Mouse (Mus musculus): ENCODE data around the gene Tgfbr3. TPM values are rescaled to one million over a fixed set of nuclear protein-coding genes. Genes with fewer than 3 reads are reported as not detected.

Tgfbr3 gene
- total RNA-seq (2022), result 100 to 1,000 TPM; 217 to 303 (median 276) TPM

DNA sequence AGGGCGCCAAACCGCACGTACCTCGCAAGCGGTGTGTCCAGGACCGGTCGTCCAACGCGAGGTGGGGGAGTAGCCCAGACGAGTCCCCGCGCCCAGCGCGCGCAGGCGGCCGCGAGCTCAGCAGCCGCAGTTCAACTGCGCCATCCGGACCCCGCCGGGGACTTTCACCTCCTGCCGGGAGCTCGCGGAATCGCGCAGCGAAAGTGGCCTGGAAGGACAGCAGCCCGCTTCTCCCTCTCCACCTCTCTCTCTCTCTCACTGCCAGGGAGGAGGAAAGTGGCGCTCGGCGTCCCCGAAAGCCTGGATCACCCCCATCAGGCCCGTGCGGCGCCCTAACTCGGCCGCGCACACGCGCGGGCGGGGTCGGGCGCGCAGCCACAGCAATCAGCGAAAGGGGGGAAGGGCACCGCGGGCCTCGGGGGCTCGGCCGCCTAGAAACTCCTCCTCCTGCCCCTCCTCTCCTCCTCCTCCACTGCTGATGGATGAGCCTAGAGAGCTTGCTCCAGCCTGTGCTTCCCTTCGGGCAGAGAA, at the start of gene Tgfbr3:
Gene Tgfbr3 (minus strand): TSS at position 396 of the 531 bp plus-strand sequence.
- DNase-seq, result peak; percentile 89

DNA sequence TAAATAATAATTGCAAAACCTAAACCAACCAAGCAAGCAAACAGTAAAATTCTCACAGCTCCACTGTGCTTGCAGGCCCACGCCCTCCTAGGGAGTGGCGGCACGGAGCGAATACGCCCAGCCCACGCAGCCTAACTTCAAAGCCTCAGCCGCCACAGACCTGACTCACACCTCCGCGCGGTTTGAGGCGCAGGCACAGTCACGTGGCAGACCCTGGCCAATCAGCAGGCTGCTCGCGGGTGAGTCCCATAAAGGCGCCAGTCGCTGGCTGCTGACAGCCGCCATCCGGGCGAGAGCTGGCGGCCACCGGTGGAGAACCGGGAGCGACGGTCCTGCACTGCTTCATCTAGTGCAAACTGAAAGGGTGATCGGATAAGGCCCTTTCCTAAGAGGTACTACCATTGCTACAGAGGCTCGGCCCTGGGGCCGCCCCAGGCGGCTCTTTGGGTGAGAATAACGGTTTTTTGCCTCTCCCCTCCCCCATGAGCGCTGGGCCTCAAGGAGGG, 41.5 kb upstream of the Tgfbr3 start, which contains the start of gene Brdt:
Gene Brdt (plus strand): TSS at position 244 of the 506 bp plus-strand sequence.
- DNase-seq, result no peak

DNA sequence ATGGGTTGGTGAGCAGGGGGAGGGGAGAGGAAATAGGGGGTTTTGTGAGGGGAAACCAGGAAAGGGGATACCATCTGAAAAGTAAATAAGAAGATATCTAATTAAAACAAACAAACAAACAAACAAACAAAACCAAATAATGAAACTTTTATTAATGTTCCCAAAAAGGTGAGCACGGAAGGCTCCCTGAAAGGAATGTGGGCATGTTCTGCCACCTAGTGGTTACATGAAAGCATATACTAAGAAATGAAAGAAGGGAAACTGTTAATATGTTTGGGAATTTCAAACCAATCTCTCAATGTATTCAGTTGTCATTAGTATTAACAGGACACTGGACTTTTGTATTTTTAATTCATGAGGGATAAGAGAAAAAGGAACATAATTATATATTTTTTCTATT, 31.3 kb upstream of the Tgfbr3 start:
- DNase-seq, result no peak

DNA sequence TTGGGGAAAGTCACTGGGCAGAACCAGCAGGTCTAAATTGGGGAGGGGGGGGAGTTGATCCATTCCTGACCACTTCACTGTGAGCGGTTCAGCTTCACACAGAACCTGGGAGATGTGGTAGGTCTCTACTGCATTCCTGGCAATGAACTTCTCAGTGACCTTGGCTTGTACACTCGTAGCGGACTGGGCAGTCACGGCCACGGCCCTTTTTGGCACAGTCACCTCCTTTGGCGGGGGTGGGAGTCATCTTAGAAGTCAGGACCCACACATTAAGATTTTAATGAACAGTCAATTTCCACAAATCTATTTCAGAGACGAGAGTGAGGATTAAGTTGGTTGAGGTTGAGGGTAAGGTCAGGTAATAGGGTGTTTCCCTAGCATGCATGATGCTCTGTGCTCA, 27.7 kb upstream of the Tgfbr3 start:
- no peak for DNase-seq

DNA sequence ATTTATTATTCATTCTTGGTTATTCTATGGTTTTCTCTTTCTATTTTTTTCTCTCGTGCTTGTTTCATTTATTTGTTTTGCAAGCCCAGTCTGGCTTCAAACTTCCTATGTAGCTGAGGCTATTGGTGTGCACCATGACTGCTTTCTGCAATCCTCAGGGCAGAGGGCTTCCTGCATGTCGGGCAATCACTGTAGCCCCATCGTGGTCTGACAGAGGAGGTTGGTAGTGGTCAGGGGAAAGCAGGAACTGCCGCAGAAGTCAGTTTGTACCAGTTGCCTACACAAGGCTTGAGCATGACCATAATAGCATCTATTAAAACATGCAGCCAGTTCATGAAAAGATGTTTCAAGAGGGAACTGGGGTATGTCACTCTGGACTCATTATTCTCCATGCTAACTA, 18.0 kb upstream of the Tgfbr3 start:
- DNase-seq, result no peak

DNA sequence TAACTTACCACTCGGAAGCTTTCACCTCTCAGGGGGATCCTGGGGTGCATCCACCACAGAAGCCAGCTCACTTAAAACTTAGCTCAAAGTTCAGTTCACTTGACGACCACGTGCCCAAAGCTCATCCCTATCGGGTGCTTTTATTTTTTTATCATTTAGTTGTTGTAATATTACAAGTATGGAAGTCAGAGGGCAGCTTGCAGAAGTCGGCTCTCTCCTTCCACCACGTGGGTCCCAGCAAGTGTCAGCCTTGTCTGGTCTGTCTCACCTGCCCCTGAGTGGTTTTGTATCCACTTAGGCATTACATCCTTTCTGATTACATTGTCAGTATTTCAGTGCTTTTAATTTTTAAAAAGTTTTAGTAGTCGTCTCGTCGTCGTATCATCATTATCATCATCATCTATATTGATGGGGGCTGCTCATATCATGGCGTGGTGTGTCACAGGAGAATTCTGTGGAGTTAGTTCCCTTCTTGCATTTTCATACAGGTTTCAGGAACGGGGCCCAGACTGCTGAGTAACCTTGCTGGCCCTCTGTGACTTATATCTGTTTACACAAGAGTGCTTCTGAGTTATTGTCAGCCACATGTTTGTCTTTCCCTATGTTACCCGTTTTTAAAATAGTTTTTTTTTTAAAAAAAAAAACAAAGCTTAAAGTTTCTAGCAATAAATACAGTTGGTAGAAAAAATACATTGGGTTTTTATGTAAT, 14.8 kb upstream of the Tgfbr3 start:
- no peak for DNase-seq

DNA sequence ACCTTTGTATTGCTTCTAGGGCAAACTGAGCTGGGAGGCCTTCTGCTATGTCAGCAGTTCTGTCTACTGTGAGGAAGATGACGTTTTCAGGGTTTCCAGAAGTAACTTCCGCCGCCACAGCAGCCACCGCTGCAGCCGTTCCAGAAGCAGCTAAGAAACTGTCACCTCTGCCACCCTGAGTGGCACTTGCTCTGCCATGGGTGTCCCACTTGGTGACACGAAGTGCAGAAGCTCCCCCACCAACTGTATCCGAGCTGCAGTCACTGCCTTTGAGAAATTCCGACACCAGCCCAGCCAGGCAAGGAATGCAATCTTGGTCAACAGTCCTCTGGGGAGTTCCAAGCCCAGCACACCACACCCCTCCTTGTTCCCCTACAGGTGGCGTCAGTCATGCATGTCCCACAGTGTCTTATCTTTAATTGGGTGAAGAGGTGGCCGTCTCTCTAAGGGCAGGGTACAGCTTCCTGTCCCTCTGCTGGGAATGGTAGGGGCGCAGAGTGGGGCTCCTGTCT, 14.0 kb upstream of the Tgfbr3 start:
- DNase-seq, result no peak

DNA sequence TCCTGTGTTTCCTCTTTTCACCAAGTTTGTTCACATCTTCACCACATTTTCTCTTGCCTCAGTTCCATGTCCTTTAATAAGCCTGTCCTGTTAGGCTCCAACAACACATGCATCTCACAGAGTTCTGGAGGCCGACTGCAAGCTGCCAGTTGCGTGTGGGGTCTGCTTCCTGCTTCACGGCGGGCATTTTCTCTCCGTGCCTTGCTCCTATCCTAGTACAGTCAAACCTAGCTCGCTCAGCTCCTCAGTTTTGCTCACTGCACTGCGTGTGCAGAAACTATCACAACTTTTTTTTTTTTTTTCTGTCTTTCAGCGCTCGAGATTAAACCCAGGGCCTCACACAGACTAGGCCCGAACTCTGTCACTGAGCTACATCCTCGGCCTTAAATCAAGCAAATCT, 9.4 kb upstream of the Tgfbr3 start:
- DNase-seq, result no peak

DNA sequence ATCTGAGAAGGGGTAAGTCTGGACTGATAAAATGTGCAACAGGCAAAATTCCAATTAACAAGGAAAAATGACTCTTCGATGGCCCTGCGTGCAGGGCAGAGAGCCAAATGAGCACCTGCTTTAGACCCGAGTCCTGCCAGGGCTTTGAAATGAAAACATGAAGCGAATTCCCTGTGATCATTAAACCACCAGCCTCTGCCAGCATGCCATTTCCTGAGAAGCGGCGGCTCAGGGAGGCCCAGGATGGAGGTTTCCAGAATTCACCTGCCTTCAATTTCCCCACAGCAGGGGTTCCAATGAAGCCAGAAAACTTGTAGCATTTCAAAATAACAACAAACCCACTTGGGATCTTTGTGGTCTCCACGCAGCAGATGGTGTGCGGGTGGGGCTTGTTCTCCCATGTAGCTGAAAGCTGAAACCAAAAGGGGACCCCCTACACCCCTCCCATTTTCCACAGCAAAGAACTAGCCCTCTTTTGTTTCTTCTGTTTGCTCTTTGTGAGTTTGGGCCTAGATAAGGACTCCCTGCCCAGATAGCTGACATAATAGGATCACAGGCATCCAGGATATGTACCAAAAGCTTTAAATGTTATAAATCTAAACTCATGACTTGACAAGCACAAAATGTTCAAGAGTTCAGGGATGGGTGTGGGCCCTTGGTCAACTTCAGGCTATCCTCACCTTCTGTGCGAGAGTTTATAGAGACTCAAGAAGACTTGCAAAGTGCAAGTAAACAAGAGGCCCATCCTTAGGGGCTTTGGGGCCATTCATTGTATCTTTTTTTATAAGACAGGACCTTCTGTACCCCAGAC, 7.3 kb upstream of the Tgfbr3 start:
- no peak for DNase-seq

DNA sequence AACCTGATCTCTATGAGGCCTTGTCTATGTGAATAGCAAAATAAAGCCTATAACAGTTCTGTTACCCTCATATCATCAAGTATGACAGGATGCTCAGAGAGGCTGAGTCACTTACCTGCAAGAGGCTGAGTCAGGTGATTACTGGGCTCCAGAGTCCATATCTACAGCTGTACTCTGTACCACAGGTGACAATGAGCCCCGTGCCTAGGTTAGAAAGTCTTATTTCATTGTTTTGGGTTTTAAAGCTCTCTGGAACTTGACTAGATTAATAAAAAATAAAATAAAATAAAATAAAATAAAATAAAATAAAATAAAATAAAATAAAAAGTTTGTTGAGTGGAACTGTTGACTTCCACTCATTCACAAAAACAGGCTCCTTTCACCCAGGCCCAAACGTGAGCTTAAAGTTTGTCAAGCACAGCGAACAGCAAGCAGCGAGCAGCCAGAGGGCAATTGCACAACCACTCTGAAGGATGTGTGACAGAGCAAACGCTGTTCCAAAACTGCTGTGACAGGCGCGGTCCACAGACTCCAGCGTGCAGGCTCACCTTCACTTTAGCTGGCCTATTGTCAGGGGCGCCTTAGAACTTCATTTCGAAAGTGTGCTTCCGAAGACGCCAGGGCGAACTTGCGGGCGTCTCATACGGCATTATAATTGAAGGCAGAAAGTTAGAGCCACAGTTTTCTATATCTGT, 6.5 kb upstream of the Tgfbr3 start:
- DNase-seq, result no peak

DNA sequence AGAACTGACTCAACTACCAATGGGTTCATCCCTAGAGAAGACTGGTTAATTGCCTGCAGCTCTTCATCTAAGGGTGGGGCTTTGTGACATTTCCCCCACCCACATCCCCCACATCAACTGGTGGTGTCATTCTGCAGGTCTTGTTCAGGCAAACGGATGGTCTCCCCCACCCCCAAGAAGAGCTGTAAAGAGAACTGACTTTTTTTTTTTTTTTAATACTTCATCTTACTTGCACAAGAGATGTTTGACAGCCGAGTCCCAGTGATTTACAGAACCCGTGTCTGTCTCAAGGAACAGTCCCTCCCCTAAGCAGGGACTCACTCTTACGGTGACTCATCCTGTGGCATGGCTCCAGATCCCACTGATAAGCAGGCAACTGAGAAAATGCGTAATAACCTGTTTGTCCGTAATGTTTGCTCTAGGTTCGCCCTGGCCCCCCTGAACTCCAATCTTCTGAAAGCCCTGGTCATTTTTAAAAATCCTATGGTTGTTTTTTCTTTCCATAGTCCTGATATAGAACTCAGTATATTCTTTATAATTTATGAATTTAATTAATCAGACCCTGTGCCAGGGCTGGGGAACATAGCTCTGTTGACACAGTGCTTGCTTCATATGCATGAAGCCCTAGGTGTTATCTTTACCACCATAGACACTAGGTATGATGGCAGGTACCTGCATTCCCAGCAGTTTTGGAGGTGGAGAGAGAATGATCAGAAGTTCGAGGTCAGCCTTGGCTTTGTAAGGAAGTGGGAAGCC, 5.8 kb upstream of the Tgfbr3 start:
- DNase-seq, result peak; percentile 94

DNA sequence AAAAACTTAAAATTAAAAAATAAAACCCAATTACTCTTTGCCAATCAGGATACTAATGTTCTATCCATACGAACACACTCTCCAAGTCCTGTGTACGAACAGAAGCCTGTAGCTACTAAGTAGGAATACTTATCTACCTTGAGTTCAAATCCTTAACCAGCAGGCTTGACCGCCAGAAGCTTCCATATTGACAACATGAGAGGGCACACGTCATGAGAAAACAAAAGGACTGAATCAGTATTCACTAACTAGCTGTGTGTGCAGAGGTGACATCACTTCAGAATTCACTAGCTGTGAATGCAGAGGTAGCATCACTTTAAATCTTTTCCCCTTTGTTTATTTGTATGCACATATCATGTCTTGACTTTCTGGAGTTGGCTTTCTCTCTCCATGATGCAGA, 4.6 kb upstream of the Tgfbr3 start:
- DNase-seq, result no peak

DNA sequence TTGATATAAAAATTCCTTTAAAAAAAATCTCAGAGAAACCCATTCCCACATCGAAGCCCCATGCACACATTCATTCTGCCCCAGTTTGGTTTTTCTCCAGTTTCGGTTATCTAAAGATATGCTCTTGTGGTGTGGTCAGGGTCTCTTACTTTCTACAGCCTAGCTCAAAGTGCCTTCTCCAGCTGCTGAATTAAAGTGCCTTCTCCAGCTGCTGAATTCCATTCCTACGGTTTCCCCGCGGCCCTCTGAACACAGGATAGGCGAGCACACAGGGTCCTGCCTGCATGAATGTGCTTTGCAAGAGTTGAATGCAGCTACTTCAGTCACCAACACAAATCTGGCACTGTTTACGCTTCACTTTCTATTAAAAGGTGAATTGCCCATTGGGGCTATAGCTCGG, 557 bp upstream of the Tgfbr3 start:
- no peak for DNase-seq

DNA sequence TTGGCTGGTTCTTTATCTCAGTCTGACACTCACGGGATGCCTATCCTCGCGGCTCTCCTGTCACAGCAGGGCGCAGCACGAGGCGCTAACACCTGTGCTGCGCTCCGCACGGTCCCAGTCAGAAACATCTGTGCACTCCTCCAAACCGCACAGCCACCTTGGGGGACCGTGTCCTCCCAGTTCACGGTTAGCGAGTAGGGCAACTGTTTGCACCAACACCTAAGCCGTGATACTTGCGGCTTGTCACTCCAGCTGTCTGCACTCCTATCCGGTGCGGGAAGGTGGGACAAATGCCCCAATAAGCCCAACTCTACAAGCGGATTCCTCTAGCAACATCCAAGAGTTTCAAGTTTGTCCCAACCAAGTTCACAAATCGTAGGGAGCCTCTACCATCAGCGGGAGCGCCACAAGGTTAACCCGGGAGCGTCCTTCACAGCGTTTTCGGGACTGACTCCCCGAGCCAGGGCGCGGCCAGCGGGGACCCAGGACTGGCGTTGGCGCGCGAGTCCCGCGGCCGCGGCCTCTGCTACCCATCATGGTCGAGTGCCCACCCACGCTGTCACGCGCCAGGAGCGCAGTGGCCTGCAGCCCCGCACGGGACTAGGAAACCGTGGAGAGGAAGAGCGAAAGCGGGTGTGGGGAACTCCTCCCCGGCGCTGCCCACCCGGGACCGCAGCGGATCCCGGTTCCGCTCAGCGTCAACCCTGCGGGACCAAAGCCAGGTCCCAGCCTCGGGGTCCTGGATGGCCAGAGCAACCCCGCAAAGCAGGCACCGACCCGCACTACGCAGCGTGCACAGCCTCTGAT, 799 bp downstream of the Tgfbr3 start:
- no peak for DNase-seq

DNA sequence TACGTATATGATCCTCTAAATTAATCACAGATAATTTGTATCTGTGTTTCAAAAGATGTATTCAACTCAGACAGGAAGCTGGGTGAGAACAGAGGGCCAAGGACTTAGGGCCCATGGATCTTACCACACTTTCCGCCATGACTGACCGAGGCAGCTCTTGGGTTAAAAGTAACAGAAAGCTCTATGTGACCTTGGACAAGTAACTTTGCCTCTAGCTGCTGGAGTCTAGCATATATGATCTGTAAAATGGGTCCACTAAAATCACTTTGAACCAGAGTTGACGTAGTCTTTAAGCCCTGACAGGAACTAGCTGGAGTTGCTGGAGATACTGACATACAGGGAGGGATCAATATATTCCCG, 1.5 kb downstream of the Tgfbr3 start:
- DNase-seq, result no peak

DNA sequence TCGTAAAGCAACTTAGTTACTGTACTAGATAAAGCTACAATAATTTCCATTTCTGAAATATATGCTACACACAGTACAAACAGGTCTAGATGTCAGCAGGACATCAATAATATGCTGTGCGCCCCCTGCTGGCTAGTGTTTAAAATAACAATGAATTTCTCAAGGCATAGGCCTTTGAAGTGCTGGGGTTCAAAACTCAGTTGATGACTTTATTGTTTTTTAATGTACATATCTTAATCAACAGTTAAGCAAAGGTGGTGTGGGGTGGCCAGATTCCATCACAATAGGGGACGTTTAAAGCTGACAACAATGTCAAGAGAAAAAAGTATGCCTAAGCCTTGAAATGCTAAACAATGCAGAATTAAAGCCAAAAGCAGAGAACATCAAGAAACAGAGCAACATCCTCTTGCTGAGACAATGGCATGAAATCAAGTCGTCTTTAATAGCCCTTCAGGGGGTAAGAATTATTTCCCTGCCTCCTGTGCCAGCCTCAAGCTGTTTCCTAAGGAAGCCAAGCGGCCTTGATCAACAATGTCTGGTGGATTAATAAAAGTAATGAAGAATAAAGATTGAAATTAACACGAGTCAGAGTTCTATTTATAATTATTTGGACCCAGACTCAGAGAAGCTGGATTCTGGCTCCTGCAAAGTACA, 2.0 kb downstream of the Tgfbr3 start:
- no peak for DNase-seq

DNA sequence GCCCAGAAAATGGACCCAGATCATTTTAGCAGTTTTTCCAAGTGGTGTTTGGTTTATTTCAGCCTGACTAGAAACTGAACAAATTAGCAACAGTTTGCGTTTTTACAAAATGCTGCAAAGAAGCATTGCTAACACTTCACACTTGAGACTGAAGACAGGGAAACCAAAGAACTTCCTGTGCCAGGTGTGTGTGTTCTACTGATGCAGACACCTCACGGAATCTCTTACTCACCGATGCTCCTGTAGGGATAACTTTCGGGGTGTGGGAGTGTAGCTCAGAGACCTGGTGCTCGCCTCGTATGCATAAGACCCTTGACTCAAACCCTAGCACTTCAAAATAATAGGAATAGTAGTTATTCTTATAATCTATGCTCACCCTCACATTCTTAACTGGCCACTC, 3.9 kb downstream of the Tgfbr3 start:
- no peak for DNase-seq

DNA sequence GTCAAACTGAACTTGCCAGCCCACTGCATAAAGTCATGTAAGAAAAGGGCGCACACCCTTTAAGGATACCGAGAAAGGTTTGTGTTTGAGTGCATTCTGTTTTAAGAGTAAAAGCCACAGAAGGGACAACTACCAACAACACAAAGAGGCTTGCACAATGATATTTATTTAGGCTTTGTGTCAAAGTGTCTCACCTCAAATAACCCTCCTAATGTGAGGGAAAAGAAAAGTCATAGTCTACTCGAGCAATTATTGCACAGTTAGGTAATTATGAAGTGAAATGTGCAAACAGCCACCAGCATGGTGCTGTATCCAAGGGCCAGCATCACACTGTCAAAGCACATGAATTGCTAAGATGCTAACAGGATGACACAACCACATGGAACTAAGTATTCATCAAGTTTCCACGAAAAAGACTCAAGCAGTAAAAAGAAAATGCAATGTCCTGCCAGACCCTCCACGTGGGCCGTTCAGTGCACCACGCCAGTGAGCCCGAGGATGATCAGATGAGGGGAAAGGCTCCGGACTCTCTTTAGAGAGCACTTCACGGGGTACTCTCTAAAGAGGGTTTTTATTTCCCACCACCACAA, 5.4 kb downstream of the Tgfbr3 start:
- no peak for DNase-seq

DNA sequence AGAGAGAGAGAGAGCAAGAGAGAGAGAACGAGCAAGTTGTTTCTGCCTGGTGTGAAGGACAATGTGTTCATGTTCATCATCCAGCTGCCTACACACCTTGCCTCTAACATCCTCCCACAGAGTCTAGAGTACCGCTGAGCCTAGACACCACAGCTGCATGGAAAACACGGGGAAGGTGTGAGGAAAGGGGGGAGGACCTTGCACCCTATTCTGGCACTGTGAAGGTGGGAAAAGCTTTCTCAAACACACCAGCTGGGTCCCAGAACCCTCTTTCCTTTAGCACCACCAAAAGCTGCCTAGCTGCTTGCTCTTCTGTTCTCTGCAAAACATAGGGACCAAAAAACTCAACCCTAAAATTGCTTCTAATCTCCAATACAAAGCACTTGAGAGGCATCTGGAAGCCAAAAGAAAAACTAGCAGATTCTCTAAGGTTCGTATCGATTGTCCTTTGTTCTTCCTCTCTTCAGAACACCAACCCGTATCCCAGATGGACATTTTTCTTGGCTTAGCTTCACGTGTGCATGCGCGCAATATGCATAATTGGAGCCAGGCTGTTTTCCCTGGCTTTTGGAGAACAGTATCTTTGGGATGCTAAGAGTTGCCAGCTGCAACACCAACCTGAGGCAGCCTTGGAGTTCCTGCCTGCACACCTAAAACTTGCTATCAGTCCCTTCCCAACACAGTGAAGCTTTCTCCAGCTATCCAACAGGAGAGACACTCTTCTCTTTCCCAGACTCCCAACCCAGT, 6.7 kb downstream of the Tgfbr3 start:
- no peak for DNase-seq

All from adrenal gland, adult 8-10 months (tissue).